Mouse (Mus musculus): Measurements from ENCODE around the gene Slc46a3.

Slc46a3 gene

DNA sequence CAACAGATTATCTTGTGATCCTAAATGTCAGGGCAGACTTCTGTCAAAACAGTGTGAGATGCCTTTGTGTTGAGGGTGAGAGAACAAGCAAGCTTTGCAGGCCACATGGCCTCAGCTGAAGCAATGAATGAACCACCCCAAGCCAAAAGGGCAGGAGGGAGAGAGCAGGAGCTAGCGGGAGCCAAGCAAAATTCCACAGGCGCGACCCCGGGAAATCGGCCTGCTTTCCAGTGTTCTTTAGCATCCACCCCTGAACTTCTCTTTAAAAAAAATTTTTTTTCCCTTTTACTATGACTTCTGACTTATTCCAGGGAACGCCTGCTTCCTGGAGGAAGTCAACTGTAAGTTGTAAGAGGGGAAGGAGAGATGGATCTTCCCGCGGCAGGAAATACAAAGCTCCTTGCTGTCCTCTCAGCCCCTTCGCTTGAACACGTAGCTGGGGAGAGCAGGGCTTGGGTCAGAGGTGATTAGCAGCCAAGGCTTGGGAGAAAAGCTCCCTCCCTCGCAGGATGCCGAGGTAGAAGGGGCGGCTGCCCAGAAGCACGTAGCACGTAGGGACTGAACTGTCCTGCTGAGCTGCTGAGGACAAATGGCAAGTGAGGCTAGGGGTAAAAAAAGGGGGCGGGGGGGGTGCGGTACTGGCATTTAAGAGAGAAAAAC, 59.6 kb downstream of the Slc46a3 start:
- no peak for DNase-seq

GRCm38 (mm10) chr5:147832842-147833241, 61.8 kb downstream of the Slc46a3 start:
- DNase-seq = no peak

DNA sequence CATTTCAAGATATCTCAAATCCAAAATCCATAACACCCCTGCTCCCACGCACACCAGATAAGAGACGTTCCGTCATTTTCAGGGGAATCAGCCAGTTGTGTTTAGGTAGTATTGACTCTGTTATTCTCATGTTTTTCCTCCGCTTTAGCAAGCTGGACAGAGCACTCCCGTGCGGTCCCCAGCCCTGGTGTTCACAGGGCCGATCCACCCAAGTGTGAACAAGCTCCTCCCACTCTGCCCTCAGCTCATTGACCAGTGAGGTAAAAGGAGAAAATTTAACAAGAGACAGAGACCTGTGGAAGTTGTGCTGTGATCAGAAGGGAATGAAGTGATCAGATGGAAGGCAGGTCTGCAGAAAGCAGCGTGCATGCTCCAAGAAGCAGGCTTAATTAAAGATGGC, 65.8 kb downstream of the Slc46a3 start:
- DNase-seq = no peak

Measured in cerebellum, adult 18-20 months (tissue).